Mouse (Mus musculus): ENCODE measurements around the gene Fam198a.
A peak's percentile ranks its signal among the peaks of the same experiment; 100 is the strongest.

Fam198a gene

GRCm38 (mm10) chr9:121950418-121951113, at the start of gene Fam198a:
Gene Fam198a (plus strand): TSS chr9:121950988.
- DNase-seq, result peak; percentile 71 to 81

GRCm38 (mm10) chr9:121901710-121902700, 48.8 kb upstream of the Fam198a start:
- no peak for DNase-seq

- peak; percentile 58 to 74 for DNase-seq
These were observed 47.1 kb upstream of the Fam198a start for GRCm38 (mm10) chr9:121903476-121904305.

- no peak for DNase-seq
These were observed 46.5 kb upstream of the Fam198a start for GRCm38 (mm10) chr9:121904319-121904718.

GRCm38 (mm10) chr9:121904946-121905345, 45.8 kb upstream of the Fam198a start:
- DNase-seq, result no peak

GRCm38 (mm10) chr9:121905556-121906185, 45.1 kb upstream of the Fam198a start:
- no peak for DNase-seq

GRCm38 (mm10) chr9:121906456-121906855, 44.3 kb upstream of the Fam198a start:
- DNase-seq, result no peak

GRCm38 (mm10) chr9:121907356-121908070, 43.3 kb upstream of the Fam198a start:
- DNase-seq, result no peak

GRCm38 (mm10) chr9:121908321-121908720, 42.5 kb upstream of the Fam198a start:
- DNase-seq, result no peak

- DNase-seq, result no peak
These were observed 41.2 kb upstream of the Fam198a start for GRCm38 (mm10) chr9:121909635-121910034.

GRCm38 (mm10) chr9:121911196-121911595, 39.6 kb upstream of the Fam198a start:
- DNase-seq, result no peak

GRCm38 (mm10) chr9:121912786-121913185, 38.0 kb upstream of the Fam198a start:
- no peak for DNase-seq

- DNase-seq, result no peak
These were observed 36.5 kb upstream of the Fam198a start for GRCm38 (mm10) chr9:121914226-121914757.

- DNase-seq, result no peak
These were observed 35.7 kb upstream of the Fam198a start for GRCm38 (mm10) chr9:121915056-121915455.

- DNase-seq, result no peak
These were observed 34.7 kb upstream of the Fam198a start, which contains the start of gene Cyp8b1 for GRCm38 (mm10) chr9:121916102-121916501. Gene Cyp8b1 (minus strand): TSS chr9:121916305.

GRCm38 (mm10) chr9:121919027-121919501, 31.7 kb upstream of the Fam198a start:
- DNase-seq, result no peak

- no peak for DNase-seq
These were observed 27.3 kb upstream of the Fam198a start for GRCm38 (mm10) chr9:121923443-121923842.

- DNase-seq, result no peak
These were observed 26.9 kb upstream of the Fam198a start for GRCm38 (mm10) chr9:121923906-121924305.

GRCm38 (mm10) chr9:121924901-121925560, 25.8 kb upstream of the Fam198a start:
- DNase-seq, result no peak

- DNase-seq, result no peak
These were observed 24.8 kb upstream of the Fam198a start for GRCm38 (mm10) chr9:121925959-121926358.

All from cerebellum, postnatal 25 days (tissue).